Mouse (Mus musculus) CH12.LX (cell line): ENCODE measurements around the gene Ccdc96.

Source experiments
- BHLHE40 ChIP-seq: IDR thresholded peaks from 2 replicates; pipeline ENCODE4 v1.6.1; 2011; ENCODE audit warnings: mild to moderate bottlenecking, low read depth, low read length, improper control_type of control experiment
- CHD2 ChIP-seq: IDR thresholded peaks from 2 replicates; pipeline ENCODE4 v1.6.1; 2011; ENCODE audit warnings: low read length, improper control_type of control experiment
- CTCF ChIP-seq, 2 experiments: IDR thresholded peaks in 1 of 2; conservative IDR thresholded peaks in 1 of 2; 2 replicates each; pipeline ENCODE4 v1.5.1; 2011 to 2012; ENCODE audit warnings: low read depth in 2 of 2, low read length in 2 of 2, improper control_type of control experiment in 1 of 2, inconsistent platforms in 1 of 2, mild to moderate bottlenecking in 1 of 2, moderate library complexity in 1 of 2
- E2F4 ChIP-seq: IDR thresholded peaks from 2 replicates; pipeline ENCODE4 v1.6.1; 2011; ENCODE audit warnings: low read depth, low read length, improper control_type of control experiment; ENCODE audit not compliant: insufficient replicate concordance
- EP300 ChIP-seq: IDR thresholded peaks from 2 replicates; pipeline ENCODE4 v1.6.1; 2011; ENCODE audit warnings: low read length, improper control_type of control experiment
- MAFK ChIP-seq: IDR thresholded peaks from 2 replicates; pipeline ENCODE4 v1.6.1; 2011; ENCODE audit warnings: low read length, improper control_type of control experiment; ENCODE audit not compliant: insufficient replicate concordance
- MAZ ChIP-seq: IDR thresholded peaks from 2 replicates; pipeline ENCODE4 v1.6.1; 2012; ENCODE audit warnings: low read depth, mild to moderate bottlenecking, inconsistent platforms, low read length, improper control_type of control experiment, moderate library complexity
- MYC ChIP-seq: IDR thresholded peaks from 2 replicates; pipeline ENCODE4 v1.6.1; 2011; ENCODE audit warnings: low read depth, mild to moderate bottlenecking, improper control_type of control experiment, low read length
- RAD21 ChIP-seq: IDR thresholded peaks from 2 replicates; pipeline ENCODE4 v1.6.1; 2011; ENCODE audit warnings: low read depth, mild to moderate bottlenecking, low read length, improper control_type of control experiment, moderate library complexity
- SMC3 ChIP-seq: IDR thresholded peaks from 2 replicates; pipeline ENCODE4 v1.6.1; 2011; ENCODE audit warnings: low read depth, low read length, improper control_type of control experiment
- TCF12 ChIP-seq: IDR thresholded peaks from 2 replicates; pipeline ENCODE4 v1.6.1; 2014; ENCODE audit warnings: low read depth, mild to moderate bottlenecking, inconsistent platforms, low read length, improper control_type of control experiment

DNA sequence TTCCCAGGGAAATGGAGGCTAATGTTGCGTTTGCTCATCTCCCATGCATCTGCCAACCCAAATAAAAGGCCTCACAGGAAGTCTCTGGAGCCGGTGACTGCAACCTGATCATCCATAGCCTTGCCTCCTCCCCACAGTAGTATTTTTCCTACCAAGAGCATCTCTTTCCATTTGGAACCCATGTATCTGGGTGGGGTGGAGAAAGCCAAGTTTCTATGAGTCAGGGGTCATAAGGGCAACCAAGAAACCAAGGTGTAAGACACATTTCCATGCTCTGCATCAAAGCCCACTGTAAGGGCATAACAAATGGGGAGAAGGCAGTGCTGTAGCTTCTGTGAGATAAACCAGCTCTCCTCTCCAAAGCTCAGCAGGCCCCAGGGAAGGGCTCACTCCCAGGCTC, 23.2 kb upstream of the Ccdc96 start:
- TF ChIP-seq CTCF (conservative IDR thresholded peaks at IDR 0.05 in 1 of 2, IDR thresholded peaks at IDR 0.05 in 1 of 2; ENCODE audit: low read depth in 2 of 2, low read length in 2 of 2) (no peak), TCF12 (no peak), EP300 (no peak), MAZ (no peak), RAD21 (no peak), MAFK (no peak), E2F4 (no peak), MYC (no peak), CHD2 (no peak), BHLHE40 (no peak), SMC3 (no peak)
